Mouse (Mus musculus) CH12.LX (cell line): Measurements from ENCODE around the gene Phlda3. TPM values are rescaled to one million over a fixed set of nuclear protein-coding genes. Genes with fewer than 3 reads are reported as not detected.

ENCODE experiments used
- DNase-seq: peaks from one replicate; pipeline ENCODE4 v3.0.0-alpha.2; 2013; ENCODE audit errors: extremely low read depth
- H3K27ac ChIP-seq: 2 replicates; pipeline ENCODE4 v1.5.1; 2012; ENCODE audit warnings: low read depth, mild to moderate bottlenecking, control low read depth, moderate library complexity; ENCODE audit not compliant: insufficient read depth
- H3K27me3 ChIP-seq: replicated peaks from 2 replicates; pipeline ENCODE3; 2012; ENCODE audit warnings: inconsistent platforms
- H3K36me3 ChIP-seq, 2 experiments: replicated peaks in 1 of 2; 2 replicates each; pipeline versions ENCODE3 to v1.6.1; 2012; ENCODE audit warnings: inconsistent platforms in 1 of 2, low read length in 1 of 2, mild to moderate bottlenecking in 1 of 2, mixed read lengths in 1 of 2, moderate library complexity in 1 of 2; ENCODE audit not compliant: control insufficient read depth in 1 of 2, insufficient read depth in 1 of 2
- H3K4me1 ChIP-seq, 2 experiments: 2 replicates each; pipeline ENCODE4 v1.6.1; 2012; ENCODE audit warnings: inconsistent platforms in 1 of 2, moderate library complexity in 1 of 2; ENCODE audit not compliant: insufficient read depth in 2 of 2, control insufficient read depth in 1 of 2
- H3K4me2 ChIP-seq: 2 replicates; pipeline ENCODE4 v1.6.1; 2012; ENCODE audit warnings: low read depth, mild to moderate bottlenecking, control low read depth; ENCODE audit not compliant: poor library complexity, insufficient read depth, severe bottlenecking
- H3K4me3 ChIP-seq, 3 experiments: fragments of 150-350 bp in 1 of 3; sonication (generic) in 1 of 3; replicated peaks in 1 of 3; 2 replicates each; pipeline versions ENCODE3 to v1.5.1; 2011 to 2012; ENCODE audit warnings: low read depth in 2 of 3, low read length in 2 of 3, mild to moderate bottlenecking in 2 of 3, moderate library complexity in 2 of 3, control low read depth in 1 of 3, improper control_type of control experiment in 1 of 3, inconsistent platforms in 1 of 3, mixed read lengths in 1 of 3; ENCODE audit not compliant: poor library complexity in 1 of 3
- H3K79me2 ChIP-seq: replicated peaks from 2 replicates; pipeline ENCODE4 v1.6.1; 2012; ENCODE audit warnings: mild to moderate bottlenecking, moderate library complexity; ENCODE audit not compliant: control insufficient read depth, poor library complexity, insufficient read depth, severe bottlenecking; ENCODE audit errors: extremely low read depth
- H3K9ac ChIP-seq: 2 replicates; pipeline ENCODE4 v1.6.1; 2012; ENCODE audit warnings: low read depth, mild to moderate bottlenecking, control low read depth, moderate library complexity; ENCODE audit not compliant: insufficient read depth
- H3K9me3 ChIP-seq: replicated peaks from 2 replicates; pipeline ENCODE3; 2012; ENCODE audit warnings: low read length, inconsistent platforms, mixed read lengths
- CHD1 ChIP-seq: IDR thresholded peaks from 2 replicates; pipeline ENCODE4 v1.6.1; 2012; ENCODE audit warnings: low read depth, low read length, improper control_type of control experiment, inconsistent platforms
- CHD2 ChIP-seq: IDR thresholded peaks from 2 replicates; pipeline ENCODE4 v1.6.1; 2011; ENCODE audit warnings: low read length, improper control_type of control experiment
- CTCF ChIP-seq, 2 experiments: IDR thresholded peaks in 1 of 2; conservative IDR thresholded peaks in 1 of 2; 2 replicates each; pipeline ENCODE4 v1.5.1; 2011 to 2012; ENCODE audit warnings: low read depth in 2 of 2, low read length in 2 of 2, improper control_type of control experiment in 1 of 2, inconsistent platforms in 1 of 2, mild to moderate bottlenecking in 1 of 2, moderate library complexity in 1 of 2
- E2F4 ChIP-seq: IDR thresholded peaks from 2 replicates; pipeline ENCODE4 v1.6.1; 2011; ENCODE audit warnings: low read depth, low read length, improper control_type of control experiment; ENCODE audit not compliant: insufficient replicate concordance
- ELF1 ChIP-seq: IDR thresholded peaks from 2 replicates; pipeline ENCODE4 v1.6.1; 2014; ENCODE audit warnings: low read depth, mild to moderate bottlenecking, inconsistent platforms, low read length, improper control_type of control experiment
- EP300 ChIP-seq: IDR thresholded peaks from 2 replicates; pipeline ENCODE4 v1.6.1; 2011; ENCODE audit warnings: low read length, improper control_type of control experiment
- ETS1 ChIP-seq: conservative IDR thresholded peaks from 2 replicates; pipeline ENCODE4 v1.6.1; 2012; ENCODE audit warnings: low read depth, mild to moderate bottlenecking, inconsistent platforms, low read length, improper control_type of control experiment, moderate library complexity
- GABPA ChIP-seq: IDR thresholded peaks from 2 replicates; pipeline ENCODE4 v1.6.1; 2012; ENCODE audit warnings: low read depth, low read length, improper control_type of control experiment, inconsistent platforms; ENCODE audit not compliant: insufficient replicate concordance
- IRF4 ChIP-seq: IDR thresholded peaks from 2 replicates; pipeline ENCODE4 v1.6.1; 2014; ENCODE audit warnings: low read depth, mild to moderate bottlenecking, inconsistent platforms, low read length, improper control_type of control experiment
- JUN ChIP-seq: IDR thresholded peaks from 2 replicates; pipeline ENCODE4 v1.6.1; 2011; ENCODE audit warnings: low read depth, mild to moderate bottlenecking, low read length, improper control_type of control experiment, moderate library complexity; ENCODE audit not compliant: insufficient read depth
- JUND ChIP-seq: conservative IDR thresholded peaks from 2 replicates; pipeline ENCODE4 v1.6.1; 2011; ENCODE audit warnings: low read depth, low read length, improper control_type of control experiment
- MAX ChIP-seq: IDR thresholded peaks from 2 replicates; pipeline ENCODE4 v1.6.1; 2011; ENCODE audit warnings: low read length, improper control_type of control experiment
- MEF2A ChIP-seq: IDR thresholded peaks from 2 replicates; pipeline ENCODE4 v1.6.1; 2014; ENCODE audit warnings: low read depth, mild to moderate bottlenecking, inconsistent platforms, low read length, improper control_type of control experiment, borderline replicate concordance
- MYC ChIP-seq: IDR thresholded peaks from 2 replicates; pipeline ENCODE4 v1.6.1; 2011; ENCODE audit warnings: low read depth, mild to moderate bottlenecking, improper control_type of control experiment, low read length
- NELFE ChIP-seq: IDR thresholded peaks from 2 replicates; pipeline ENCODE4 v1.6.1; 2011; ENCODE audit warnings: low read depth, low read length, improper control_type of control experiment
- NRF1 ChIP-seq: IDR thresholded peaks from 2 replicates; pipeline ENCODE4 v1.6.1; 2014; ENCODE audit warnings: low read depth, mild to moderate bottlenecking, inconsistent platforms, low read length, improper control_type of control experiment, moderate library complexity
- PAX5 ChIP-seq: IDR thresholded peaks from 2 replicates; pipeline ENCODE4 v1.6.1; 2012; ENCODE audit warnings: low read length, inconsistent platforms, mixed read lengths
- POLR2AphosphoS2 ChIP-seq: IDR thresholded peaks from 2 replicates; pipeline ENCODE4 v1.6.1; 2011; ENCODE audit warnings: low read depth, low read length, improper control_type of control experiment
- RAD21 ChIP-seq: IDR thresholded peaks from 2 replicates; pipeline ENCODE4 v1.6.1; 2011; ENCODE audit warnings: low read depth, mild to moderate bottlenecking, low read length, improper control_type of control experiment, moderate library complexity
- RCOR1 ChIP-seq: conservative IDR thresholded peaks from 2 replicates; pipeline ENCODE4 v1.6.1; 2012; ENCODE audit warnings: low read depth, mild to moderate bottlenecking, inconsistent platforms, low read length, improper control_type of control experiment
- SIN3A ChIP-seq: IDR thresholded peaks from 2 replicates; pipeline ENCODE4 v1.6.1; 2012; ENCODE audit warnings: low read length, improper control_type of control experiment, inconsistent platforms
- USF1 ChIP-seq: IDR thresholded peaks from 2 replicates; pipeline ENCODE4 v1.6.1; 2014; ENCODE audit warnings: low read depth, mild to moderate bottlenecking, inconsistent platforms, low read length, improper control_type of control experiment
- USF2 ChIP-seq: conservative IDR thresholded peaks from 2 replicates; pipeline ENCODE4 v1.6.1; 2011; ENCODE audit warnings: low read depth, low read length, improper control_type of control experiment
- ZKSCAN1 ChIP-seq: IDR thresholded peaks from 2 replicates; pipeline ENCODE4 v1.6.1; 2012; ENCODE audit warnings: low read depth, inconsistent platforms, low read length, improper control_type of control experiment, borderline replicate concordance
- ZMIZ1 ChIP-seq: IDR thresholded peaks from 2 replicates; pipeline ENCODE4 v1.6.1; 2012; ENCODE audit warnings: low read depth, mild to moderate bottlenecking, inconsistent platforms, low read length, improper control_type of control experiment
- dilution Hi-C: fragments of 300-500 bp; cut with MboI; formaldehyde crosslinking; loops from 2 replicates; pipeline ENCODE4 v1.14.3; 2020; ENCODE audit warnings: low sequenced_read_pairs; ENCODE audit not compliant: extremely low pct_unique_long_range_greater_than_20kb, extremely low pct_ligation_motif_present
- in situ Hi-C: fragments of 300-500 bp; cut with MboI; formaldehyde crosslinking; loops from 3 replicates; pipeline ENCODE4 v1.14.3; 2019; ENCODE audit warnings: low sequenced_read_pairs, low pct_ligation_motif_present, low pct_unique_long_range_greater_than_20kb, mixed read lengths
- polyA plus RNA-seq: library from polyadenylated mRNA; unstranded; fragments of >175 nt; gene quantifications from 2 replicates; pipeline ENCODE4 v1.2.1, GENCODE M21; 2012; ENCODE audit warnings: low read depth; ENCODE audit not compliant: insufficient read length
- total RNA-seq, 2 experiments: library from RNA; depleted of rRNA; stranded (reverse); fragments of 300-350 nt in 1 of 2; fragments of >200 nt in 1 of 2; gene quantifications; 2 replicates each; pipeline ENCODE4 v1.2.3; 2012 to 2014

Gene Phlda3
- total and polyA plus RNA-seq, 3 experiments: 37.5 to 98.1 (median 49.5) TPM

DNA sequence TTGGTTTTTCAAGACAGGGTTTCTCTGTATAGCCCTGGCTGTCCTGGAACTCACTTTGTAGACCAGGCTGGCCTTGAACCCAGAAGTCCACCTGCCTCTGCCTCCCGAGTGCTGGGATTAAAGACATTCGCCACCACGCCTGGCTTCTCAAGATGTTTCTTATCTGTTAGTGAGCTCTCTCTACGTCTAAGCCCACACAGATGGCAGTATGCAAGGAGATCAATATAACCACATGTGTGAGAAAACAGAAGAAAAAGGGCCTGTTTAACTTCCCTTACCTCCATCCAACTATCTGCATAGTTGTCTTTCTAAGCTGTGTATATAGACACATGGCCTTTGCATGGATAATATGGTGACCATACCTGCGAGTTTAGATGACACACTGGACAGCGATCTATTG, 40.6 kb upstream of the Phlda3 start:
- TF ChIP-seq JUN (no peak), MEF2A (no peak), POLR2AphosphoS2 (no peak), MAX (no peak), JUND (no peak), SIN3A (no peak), NELFE (no peak), USF1 (no peak), USF2 (no peak), EP300 (no peak), MYC (no peak), IRF4 (no peak), PAX5 (no peak), CHD2 (no peak), CTCF (conservative IDR thresholded peaks at IDR 0.05 in 1 of 2, IDR thresholded peaks at IDR 0.05 in 1 of 2; ENCODE audit: low read depth in 2 of 2, low read length in 2 of 2) (no peak), E2F4 (no peak), GABPA (no peak), RAD21 (no peak), ZKSCAN1 (no peak)
- DNase-seq: no peak
- no peaks in the 10 kb centered on the region for H3K79me2 ChIP-seq
- H3K4me3 ChIP-seq: no peak overlapping the region
- H3K9ac ChIP-seq: no peak overlapping the region
- in situ Hi-C loops: no loop called here
- H3K4me1 ChIP-seq: peaks cover 8 to 27% of the 10 kb centered on the region in 2 experiments
- H3K4me2 ChIP-seq: no peak overlapping the region
- H3K27ac ChIP-seq: no peak overlapping the region
- H3K27me3 ChIP-seq: no peaks in the 10 kb centered on the region
- H3K36me3 ChIP-seq: peaks cover 0 to 4% of the 10 kb centered on the region in 2 experiments
- dilution Hi-C loops: no loop called here
- H3K9me3 ChIP-seq: no peaks in the 10 kb centered on the region

- H3K9ac ChIP-seq: no peak overlapping the region
- H3K27me3 ChIP-seq: no peaks in the 10 kb centered on the region
- H3K27ac ChIP-seq: no peak overlapping the region
- H3K79me2 ChIP-seq: no peaks in the 10 kb centered on the region
- H3K4me3 ChIP-seq: no peak overlapping the region
- in situ Hi-C loops (no loop called here), dilution Hi-C loops (no loop called here)
- peaks cover 6 to 28% of the 10 kb centered on the region in 2 experiments for H3K4me1 ChIP-seq
- H3K36me3 ChIP-seq: peaks cover 0 to 4% of the 10 kb centered on the region in 2 experiments
- H3K4me2 ChIP-seq: no peak overlapping the region
- TF ChIP-seq PAX5 (no peak), JUND (no peak), RCOR1 (no peak), ETS1 (no peak), ZMIZ1 (no peak), USF1 (no peak), NRF1 (no peak), SIN3A (no peak), ELF1 (no peak), CHD1 (no peak)
- H3K9me3 ChIP-seq: no peaks in the 10 kb centered on the region
- DNase-seq: no peak
These were observed 40.0 kb upstream of the Phlda3 start for GRCm38 (mm10) chr1:135725936-135726335.
